Mouse (Mus musculus): ENCODE measurements around the gene Nfkbib. TPM values are rescaled to one million over a fixed set of nuclear protein-coding genes. Genes with fewer than 3 reads are reported as not detected.
A peak's percentile ranks its signal among the peaks of the same experiment; 100 is the strongest.

Gene Nfkbib
- total RNA-seq, 2 experiments from 2014 or later: 2.9 to 3.6 TPM

DNA sequence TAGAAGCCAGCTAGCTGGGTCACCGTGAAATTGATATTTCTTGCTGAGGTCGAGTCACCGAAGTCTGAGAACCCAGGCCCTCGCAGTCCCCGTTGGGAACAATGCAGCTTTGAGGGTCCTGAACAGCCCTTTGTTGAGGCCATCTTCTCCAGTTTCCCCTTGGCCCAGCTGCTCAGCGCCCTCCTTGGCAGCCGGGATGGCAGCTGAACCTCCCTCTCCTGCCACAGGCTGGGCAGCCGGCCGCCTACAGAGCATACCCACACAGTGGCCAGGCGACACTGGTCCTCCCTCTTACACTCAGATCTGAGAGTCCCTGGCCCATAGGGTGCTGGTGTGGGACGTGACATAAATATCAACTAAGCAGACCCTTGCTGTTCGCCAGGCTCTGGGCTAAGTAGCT lies 6.9 kb upstream of the Nfkbib start:
- no peak for ATAC-seq (replicated peaks; ENCODE audit: low FRiP score, poor library complexity, severe bottlenecking)

DNA sequence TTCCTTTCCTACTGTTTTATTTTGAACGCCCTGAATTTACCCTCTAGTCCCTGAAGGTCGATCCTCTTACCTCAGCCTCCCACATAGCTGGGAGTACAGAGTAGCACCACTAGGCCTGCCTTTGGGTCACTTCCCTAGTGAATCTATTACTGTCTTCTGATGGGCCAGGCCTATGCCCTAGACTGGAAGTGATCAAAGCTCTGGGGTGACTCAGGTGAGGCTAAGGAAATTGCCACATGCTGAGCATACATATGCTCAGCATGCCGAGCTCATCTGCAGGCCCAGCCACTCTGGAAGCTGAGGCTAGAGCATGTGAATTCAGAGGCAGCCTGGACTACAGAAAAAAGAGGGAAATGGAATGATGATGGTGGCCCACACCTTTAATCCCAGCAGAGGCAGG lies 5.9 kb upstream of the Nfkbib start:
- no peak for ATAC-seq (replicated peaks; ENCODE audit: low FRiP score, poor library complexity, severe bottlenecking)

DNA sequence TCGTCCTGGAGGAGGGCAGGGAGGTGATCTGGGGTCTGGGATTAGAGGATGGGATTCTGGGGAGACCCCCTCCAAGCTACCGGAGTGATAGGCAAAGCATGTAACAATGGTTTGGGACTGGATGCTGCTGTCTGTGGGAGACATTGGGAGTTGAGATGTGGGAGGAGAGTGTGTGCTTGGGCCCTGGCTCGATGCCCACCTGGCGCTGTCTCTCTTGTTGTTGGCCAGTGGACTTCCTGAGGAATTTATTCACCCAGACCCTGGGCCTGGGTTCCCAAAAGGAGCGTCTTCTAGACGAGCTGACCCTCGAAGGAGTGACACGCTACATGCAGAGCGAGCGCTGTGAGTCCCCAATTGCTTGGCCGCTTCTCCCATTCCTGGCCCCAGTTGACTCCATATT lies 4.6 kb upstream of the Nfkbib start:
- ATAC-seq (replicated peaks; ENCODE audit: low FRiP score, poor library complexity, severe bottlenecking): no peak

DNA sequence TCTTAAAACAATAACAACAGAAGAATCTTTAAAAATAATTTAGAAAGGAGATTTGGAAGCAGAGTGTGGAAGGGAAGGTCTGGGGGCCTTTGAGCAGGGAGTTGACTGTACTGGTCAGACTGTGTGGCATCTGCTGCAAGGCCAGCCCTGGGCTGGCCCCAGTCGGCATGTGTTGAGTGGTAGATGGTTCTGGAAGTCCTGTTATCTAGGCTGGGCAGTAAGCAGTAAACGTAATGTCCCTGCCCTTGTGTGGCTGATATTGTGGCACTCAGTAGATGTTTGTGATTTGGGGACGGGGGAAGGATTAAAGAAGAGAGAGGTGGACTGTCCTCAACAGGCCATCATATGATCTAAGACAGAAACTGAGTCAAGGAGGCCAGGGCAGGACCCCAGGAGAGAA lies 3.0 kb upstream of the Nfkbib start:
- 0 out of 2 replicates have a peak, but pooled peaks have one; percentile 16 for ATAC-seq (replicated peaks; ENCODE audit: low FRiP score, poor library complexity, severe bottlenecking)

DNA sequence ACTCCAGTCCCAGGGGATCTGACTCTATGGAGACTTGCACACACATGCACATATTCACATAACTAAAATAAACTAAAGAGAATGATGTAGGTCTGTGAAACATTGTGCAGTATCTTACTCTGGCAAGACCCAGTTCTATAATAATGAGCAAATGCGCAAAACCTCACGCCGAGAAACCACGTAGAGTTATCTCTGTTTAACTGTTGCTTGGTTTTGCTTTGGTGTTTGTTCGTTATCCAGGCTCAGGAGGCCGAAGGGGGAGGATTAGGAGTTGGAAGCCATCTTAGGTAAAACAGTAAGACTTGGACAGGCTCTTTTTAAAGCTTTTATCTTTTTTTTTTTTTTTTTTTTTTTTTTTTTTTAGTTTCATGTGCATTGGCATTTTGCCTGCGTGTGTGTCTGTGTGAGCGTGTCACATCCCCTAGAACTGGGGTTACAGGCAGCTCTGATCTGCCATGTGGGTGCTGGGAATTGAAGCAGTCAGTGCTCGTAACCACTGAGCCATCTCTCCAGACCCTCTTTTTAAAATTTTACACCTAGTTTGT lies 2.2 kb upstream of the Nfkbib start:
- no peak for ATAC-seq (replicated peaks; ENCODE audit: low FRiP score, poor library complexity, severe bottlenecking)

DNA sequence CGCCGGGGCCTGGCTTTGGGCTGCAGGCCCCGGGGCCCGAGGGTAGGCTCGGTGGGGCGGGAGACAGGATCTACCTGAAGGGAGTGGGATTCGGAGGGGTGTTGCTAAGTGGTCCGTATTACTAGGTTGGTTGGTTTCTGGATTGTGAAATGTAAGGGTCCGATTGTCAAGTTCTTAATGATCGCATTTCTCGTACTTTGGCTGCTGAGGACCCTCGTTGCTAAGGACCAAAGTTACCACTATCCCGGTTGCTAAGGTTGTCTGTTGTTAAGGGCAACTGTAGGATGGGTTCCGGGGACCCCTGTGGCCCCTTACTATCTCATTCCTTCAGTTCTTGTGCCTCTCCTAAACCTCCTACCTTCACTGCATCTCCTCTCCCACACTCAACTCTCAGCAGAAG lies 402 bp downstream of the Nfkbib start:
- ATAC-seq (replicated peaks; ENCODE audit: low FRiP score, poor library complexity, severe bottlenecking): no peak

DNA sequence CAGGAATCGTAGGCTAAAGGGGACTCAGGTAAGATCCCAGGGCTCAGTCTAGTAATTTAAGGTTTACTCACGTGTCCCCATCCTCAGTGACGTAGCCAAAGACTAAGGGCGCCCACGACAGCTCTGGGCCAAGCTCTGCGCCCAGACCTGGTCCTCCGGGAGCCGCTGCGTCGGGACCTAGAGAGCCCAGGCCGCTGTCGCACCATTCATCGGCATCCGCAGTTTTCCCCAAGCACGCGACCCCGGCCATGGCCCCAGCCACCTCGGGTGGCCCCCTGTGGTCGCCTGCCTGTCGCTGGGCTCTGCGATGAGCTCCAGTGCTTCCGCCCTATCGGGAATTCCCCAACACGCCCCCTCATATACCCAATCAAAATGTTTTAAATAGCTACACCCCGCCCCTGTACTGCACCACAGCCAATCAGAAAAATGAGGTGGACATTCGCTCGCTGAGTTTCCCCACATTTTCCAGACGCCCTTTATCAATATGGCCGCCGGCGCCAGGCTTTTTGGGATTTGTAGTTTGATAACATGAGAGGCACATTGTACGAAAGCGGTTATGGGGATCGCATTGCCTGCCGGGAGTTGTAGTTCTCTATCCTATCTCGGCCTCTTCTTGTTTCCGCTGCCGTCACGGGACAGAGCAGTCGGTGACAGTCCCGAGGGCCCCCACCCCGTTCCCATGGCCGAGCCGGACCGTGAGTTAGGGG lies 986 bp downstream of the Nfkbib start, which contains the start of gene Sirt2:
Sirt2 (plus strand) TSS at position 563 of the 707 bp plus-strand sequence.
- peak; percentile 94 for ATAC-seq (replicated peaks; ENCODE audit: low FRiP score, poor library complexity, severe bottlenecking)

DNA sequence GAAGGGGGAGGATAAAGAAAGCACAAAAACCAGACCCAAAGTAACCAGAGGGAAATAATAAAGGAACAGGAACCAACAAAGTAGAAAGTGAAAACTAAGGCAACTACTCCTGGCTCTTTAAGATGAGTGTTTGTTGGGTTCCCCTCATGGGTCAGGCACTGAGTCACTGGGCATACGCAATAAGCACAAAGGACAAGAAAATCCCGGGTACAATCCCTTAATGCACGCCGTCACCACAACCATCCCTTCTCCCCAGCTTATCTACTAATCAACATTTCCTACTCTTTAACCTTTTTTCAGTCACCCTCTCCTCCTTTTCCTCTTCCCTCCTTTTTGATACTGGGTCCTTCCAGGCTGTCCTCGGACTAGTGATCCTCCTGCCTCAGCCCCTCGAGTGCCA lies 2.1 kb downstream of the Nfkbib start:
- ATAC-seq (replicated peaks; ENCODE audit: low FRiP score, poor library complexity, severe bottlenecking): no peak

DNA sequence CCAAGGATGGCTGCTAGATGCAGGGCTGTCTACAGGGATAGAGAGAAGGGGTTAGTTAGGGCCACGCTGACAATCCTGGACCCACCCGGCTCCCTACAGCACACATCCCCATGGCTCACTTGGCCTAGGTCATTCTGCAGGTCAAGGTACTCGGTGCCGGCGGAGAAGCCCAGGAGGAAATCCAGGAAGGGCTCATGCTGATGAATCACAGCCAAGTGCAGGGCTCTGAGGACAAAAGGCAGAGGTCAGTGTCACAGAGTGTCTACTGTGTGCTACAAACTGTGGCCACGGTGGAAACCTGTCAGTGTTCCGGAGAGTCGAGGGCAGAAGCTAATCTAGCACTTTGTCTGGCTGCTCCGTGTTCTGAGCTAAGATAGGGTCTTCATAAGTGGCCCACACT lies 5.4 kb downstream of the Nfkbib start:
- no peak for ATAC-seq (replicated peaks; ENCODE audit: low FRiP score, poor library complexity, severe bottlenecking)

DNA sequence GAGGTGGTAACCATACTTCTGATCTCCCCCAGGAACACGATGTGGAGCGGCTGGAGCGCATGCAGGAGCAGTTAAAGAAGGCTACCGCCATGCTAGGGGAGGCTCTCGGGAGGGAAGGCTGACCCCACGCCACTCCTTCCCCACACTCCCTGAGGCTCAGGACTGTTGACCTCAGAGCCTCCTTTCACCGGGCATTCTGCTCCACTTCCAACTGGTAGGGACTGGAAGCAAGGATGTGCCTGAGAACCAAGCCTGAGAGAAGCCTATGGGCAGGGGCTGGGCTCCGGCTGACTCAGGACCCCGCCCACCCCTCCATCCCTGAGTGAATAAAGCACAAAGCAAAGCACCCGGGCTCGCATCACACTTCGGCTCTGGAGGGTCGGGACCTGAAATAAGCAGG lies 8.7 kb downstream of the Nfkbib start:
- ATAC-seq (replicated peaks; ENCODE audit: low FRiP score, poor library complexity, severe bottlenecking): no peak

DNA sequence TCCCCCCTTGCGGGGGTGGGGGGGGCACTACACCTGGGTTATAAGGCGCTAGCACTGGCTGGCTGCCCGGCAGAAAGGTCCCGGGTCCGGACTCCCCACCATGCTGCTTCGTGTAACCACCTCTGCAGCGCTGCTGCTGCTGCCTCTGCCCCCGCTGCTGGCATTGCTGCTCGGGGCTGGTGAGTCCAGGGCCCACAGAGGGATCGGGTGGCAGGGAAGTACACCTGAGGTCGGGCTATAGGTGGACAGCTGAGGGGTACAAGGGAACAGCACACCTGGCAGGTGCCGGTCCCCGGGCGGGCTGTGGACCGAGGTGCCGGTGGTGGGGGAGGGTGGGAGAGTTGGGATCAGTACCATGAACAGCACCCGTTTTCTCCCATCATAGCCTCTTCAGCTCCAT lies 11.2 kb downstream of the Nfkbib start, which contains the start of gene Ccer2:
Ccer2 (plus strand) TSS at position 96 of the 400 bp plus-strand sequence.
- ATAC-seq (replicated peaks; ENCODE audit: low FRiP score, poor library complexity, severe bottlenecking): no peak

DNA sequence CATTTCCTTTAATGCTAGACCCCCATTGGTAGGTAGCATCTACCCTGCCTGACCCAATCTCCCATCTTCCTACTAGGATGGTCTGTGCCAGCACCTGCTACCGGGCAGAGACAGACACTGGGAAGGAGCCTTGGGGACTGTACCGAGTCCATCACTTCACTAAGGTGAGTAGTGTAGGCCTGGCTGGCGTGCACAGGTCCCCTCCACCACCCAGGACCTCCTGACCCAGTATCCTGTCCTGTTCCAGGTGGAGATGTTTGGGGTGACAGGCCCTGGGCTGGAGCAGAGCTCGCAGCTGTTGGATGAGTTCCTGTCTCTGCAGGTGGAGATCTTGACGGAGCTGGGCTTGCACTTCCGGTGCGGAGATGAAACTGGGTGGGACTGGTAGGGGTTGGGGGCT lies 17.4 kb downstream of the Nfkbib start:
- no peak for ATAC-seq (replicated peaks; ENCODE audit: low FRiP score, poor library complexity, severe bottlenecking)

DNA sequence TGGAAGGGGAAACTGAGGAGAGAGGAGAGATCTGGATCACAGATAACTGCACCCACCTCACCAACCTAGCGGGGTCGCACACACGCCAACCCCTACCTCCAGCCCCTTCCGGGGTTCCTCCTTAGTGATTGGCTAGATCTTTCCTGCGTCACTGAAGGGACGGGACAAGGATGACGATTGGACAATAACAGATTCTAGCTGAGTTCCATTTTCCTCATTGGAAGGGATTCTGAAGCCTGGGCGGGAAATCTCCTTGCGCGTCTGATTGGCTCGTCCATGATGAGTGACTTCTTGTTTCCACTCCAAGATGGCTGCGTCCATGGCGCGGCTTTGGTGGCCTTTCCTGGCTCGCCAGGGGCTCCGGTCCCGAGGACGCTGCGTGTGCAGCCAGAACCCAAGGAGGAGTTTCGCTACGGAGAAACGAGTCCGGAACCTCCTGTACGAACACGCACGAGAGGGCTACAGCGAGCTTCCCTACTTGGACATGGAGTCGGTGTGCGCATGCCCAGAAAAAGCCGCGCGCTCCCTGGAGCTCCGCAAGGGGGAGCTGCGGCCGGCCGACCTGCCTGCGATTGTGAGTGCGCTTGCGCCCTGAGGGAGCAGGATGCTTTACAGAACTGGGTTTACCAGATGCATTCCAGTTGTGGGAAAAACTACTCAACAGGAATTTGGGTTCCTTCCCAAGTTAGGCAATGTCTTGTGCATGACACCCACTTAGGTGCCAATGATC lies 25.4 kb downstream of the Nfkbib start, which contains the start of the genes Mrps12 and Sars2:
Mrps12 (minus strand) TSS at position 112 of the 730 bp plus-strand sequence.
Sars2 (plus strand) TSS at position 284 of the 730 bp plus-strand sequence.
- ATAC-seq (replicated peaks; ENCODE audit: low FRiP score, poor library complexity, severe bottlenecking): peak; percentile 95

DNA sequence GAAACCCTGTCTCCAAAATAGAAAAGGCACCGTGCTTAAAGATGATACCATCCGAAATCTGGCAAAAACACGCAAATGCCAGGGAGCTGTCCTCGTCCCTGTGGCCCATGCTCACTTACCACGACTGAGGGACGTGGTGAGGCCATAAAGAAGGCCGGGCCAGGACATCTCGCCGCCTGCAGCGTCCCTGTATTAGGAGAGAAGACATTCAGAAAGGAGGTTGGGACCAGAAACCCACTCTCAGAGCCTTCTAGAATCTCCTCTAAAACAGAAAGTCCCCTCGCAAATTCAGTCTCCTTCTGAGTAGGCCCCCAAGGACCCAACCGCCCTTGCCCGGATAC lies 26.0 kb downstream of the Nfkbib start:
- peak; percentile 26 for ATAC-seq (replicated peaks; ENCODE audit: low FRiP score, poor library complexity, severe bottlenecking)

DNA sequence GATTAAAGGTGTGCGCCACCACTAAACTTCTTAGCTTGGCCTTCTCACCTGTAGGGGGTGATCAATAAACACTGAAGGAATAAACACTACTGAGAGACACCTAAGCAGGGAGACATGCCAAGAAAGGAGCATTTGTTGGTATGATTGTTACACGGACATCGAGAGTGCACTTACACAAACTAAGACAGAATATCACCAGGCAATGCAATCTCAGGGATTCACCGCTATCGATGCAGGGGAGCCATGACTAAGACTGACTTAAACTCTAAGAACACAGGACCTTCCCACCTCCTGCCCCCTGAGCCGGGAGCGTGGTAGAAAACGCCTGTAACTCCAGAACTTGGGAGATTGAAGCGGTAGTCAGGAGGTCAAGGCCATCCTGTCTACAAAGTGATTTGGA lies 26.4 kb downstream of the Nfkbib start:
- 0 out of 2 replicates have a peak, but pooled peaks have one; percentile 2 for ATAC-seq (replicated peaks; ENCODE audit: low FRiP score, poor library complexity, severe bottlenecking)

DNA sequence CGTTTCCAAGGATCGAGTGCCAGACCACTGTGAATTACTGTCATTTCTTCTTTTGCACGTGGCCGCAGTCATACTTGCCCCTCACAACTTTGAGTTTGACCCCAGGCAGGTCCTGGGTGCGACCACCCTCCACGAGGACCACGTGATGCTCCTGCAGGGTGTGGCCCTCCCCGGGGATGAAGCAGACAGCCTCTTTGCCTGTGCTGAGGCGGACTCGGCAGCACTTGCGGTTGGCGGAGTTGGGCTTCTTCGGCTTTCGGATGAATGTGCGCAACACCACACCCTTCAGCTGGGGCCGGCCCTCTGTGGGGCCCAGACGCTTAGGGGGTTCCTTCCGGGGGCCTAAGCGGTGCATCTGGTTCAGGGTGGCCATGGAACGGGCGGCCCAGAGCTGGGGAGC lies 27.5 kb downstream of the Nfkbib start:
- ATAC-seq (replicated peaks; ENCODE audit: low FRiP score, poor library complexity, severe bottlenecking): no peak

DNA sequence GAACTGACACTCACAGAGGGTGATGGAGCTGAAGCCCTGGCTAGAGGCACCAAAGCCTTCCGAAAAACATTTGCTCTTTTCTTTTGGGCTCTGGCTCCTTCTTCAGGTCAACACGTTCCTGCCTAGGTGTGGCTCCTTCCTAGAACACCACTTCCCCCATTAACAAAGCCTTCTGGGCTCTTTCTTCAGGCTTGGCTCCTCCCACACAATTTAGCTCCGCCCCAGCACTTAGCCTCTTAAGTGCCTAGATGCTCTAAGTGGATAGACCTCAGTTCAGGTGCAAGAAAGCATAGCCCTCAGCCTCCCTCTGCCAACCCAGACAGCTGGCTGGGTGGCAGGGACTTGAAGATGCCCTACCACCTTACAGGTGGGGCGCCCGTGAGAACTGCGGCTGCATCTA lies 31.6 kb downstream of the Nfkbib start:
- no peak for ATAC-seq (replicated peaks; ENCODE audit: low FRiP score, poor library complexity, severe bottlenecking)

DNA sequence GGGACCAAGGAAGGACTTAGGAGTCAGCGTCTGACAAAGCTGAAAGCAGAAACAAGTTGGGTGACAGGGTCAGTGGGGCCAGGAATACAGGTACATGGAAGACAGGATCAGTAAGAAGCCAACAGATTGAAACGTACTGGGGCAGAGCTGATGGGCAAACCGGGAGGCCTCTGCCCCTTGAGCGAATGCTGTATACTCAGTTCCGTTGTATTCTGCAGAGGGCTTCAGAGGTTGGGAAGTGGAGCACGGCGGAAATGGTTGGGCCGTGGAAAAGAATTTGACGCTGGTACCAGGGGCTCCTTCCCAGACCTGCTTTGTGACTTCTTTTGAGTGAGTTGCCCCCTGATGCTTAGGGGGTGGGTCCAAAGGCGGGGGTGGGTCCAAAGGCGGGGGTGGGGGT lies 34.1 kb downstream of the Nfkbib start:
- ATAC-seq (replicated peaks; ENCODE audit: low FRiP score, poor library complexity, severe bottlenecking): no peak

DNA sequence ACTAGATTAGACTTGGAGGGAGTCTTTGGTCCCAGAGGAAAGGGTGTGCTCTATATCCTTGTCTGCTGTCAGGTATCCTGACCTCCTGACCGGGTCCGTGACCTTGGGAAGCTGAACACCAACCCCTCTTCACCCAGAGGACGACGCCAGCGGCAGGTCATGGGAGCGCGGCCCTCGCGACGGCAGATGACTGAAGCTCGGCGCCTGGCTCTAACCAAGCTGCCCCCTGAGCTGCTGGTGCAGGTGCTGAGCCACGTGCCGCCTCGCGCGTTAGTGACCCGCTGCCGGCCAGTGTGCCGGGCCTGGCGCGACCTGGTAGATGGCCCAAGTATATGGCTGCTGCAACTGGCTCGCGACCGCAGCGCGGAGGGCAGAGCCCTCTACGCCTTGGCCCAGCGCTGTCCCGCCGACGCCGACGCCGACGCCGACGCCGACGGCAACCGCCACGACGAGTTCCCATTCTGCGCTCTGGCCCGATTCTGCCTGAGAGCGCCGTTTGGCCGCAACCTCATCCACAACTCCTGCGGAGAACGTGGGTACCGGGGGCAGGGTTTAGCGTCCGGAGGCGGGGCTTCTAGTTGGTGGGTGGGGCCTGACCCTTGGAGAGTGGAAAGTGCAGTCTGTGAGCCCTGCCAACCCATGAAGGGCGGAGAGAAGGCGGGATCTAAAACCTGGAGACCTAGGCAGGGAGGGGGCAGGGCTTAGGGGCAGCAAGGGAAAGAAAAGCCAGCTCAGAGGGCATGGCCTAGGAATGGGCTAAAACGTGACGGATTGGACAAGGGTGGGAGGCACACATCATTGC lies 34.8 kb downstream of the Nfkbib start:
- peak; percentile 70 for ATAC-seq (replicated peaks; ENCODE audit: low FRiP score, poor library complexity, severe bottlenecking)

DNA sequence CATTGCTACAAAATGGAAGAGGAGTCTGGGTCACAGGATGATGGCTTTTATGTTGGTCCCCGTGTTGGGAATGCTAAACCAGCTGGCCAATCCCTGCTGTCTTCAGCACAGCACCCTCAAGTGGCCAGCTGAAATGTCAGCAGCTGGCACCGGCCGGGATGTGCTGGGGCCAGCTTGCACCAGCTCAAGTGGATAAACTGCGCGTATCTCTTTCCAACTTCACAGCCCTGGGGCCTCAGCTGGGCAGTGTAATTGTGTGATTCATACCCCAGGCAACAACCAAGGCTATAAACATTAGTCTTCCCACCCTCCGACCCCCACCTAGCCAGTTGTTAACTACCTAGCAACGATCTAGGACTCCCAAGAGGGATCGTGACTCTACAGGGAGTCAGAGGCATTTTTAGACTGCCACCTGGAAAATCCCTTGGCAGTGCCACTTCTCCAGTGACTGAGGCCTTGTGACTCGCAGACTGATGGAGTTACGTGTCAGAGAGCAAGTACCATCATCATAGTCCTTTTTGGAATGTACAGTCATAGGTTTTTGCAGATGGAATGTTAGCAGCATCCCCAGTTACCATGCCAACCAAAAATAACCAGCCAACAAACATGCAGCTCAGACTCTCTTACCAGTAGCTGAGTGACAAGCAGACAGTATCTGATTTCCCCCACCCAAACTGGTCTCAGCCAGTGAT lies 39.5 kb downstream of the Nfkbib start:
- no peak for ATAC-seq (replicated peaks; ENCODE audit: low FRiP score, poor library complexity, severe bottlenecking)

Measured in erythroblast, adult 5-6 weeks (primary cell).